Mouse (Mus musculus): ENCODE measurements around the gene Cdk2. TPM values are rescaled to one million over a fixed set of nuclear protein-coding genes. Genes with fewer than 3 reads are reported as not detected.

The Cdk2 gene
- total and polyA plus RNA-seq, 2 experiments from 2014 or later = 16.6 to 21.2 TPM

DNA sequence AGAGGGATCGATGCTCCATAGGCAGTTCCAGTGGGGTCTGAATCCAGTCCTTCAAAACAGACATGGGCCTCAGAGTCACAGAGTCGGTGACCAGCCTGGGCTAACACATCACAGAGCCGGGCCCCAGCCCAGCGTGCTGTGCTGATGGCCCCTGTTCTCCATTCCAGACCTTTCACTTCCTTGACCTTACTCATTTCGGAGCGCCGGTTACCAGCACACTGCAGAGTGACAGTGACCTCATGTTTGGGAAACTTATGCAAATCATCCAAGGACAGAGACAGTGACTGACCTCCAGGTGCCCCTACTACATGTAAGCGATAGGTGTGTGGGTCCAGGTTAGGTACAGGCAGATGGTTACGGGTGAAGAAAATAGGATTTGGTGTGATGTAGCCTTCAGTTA is 33.7 kb downstream of the Cdk2 start:
- no peaks in the 10 kb centered on the region; the same call in 1 of the 2 replicates for H3K4me1 ChIP-seq (ENCODE audit: insufficient read depth, low read length)
- H3K9ac ChIP-seq (replicated peaks; ENCODE audit: low read length) = no peak overlapping the region
- no peak overlapping the region for H3K4me3 ChIP-seq (ENCODE audit: low read length)
- H3K9me3 ChIP-seq (ENCODE audit: low read length) = no peaks in the 10 kb centered on the region
- no peak for ATAC-seq
- H3K4me2 ChIP-seq (ENCODE audit: low read depth, low read length) = no peak overlapping the region
- no peak for DNase-seq (ENCODE audit: low spot score)
- peaks cover 11% of the 10 kb centered on the region; the same call in 1 of the 2 replicates for H3K36me3 ChIP-seq (ENCODE audit: insufficient read depth, low read length)
- TF ChIP-seq CTCF (IDR thresholded peaks at IDR 0.05; ENCODE audit: low read depth) = no peak
- WGBS = 96% methylated on average over 9 of the region's 9 CpGs
- H3K27ac ChIP-seq = no peak overlapping the region
- H3K27me3 ChIP-seq (ENCODE audit: insufficient read depth, low read length) = no peaks in the 10 kb centered on the region

DNA sequence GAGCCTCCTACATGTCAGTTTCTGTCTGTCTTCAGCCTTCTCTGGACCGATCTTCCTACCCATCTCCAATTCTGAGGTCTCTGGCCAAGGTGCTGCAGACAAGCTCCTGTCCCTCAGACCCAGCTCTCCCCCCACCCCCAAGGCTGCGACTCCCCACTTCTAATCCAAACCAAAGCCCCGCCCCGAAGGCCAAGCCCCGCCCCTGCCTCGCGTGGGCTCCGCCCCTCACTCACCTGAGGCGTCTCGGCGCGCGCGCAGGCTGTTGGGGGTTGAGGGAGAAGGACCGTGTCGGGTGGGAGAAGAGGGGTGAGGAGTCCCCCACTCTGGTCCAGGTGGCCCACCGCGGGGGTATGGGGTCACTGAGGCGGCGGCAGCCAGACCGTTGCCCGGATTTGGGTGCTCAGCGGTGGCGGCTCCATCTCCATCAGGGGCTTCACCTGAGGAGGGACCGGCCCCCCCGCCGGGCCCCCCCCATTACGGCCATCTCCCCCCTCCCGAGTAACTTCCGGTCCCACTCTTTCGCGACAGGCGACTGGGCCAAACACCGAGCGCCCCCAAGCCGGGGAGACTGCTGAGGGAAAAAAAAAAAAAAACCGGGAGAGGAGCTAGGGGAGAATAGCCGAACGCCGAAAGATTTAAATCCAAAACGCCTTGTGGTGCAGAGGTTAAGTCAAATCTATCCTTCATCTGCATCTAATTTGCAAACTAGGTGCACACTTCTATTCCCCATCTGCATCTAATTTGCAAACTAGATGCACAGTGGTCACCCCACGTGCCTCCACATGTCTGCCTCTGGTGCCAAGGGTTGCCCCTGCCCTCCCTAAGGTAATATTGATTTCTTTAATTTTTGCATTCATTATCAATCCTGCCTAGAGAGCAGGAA is 35.8 kb downstream of the Cdk2 start:
- Histone ChIP-seq H3K9me3 (ENCODE audit: low read length) (no peaks in the 10 kb centered on the region), H3K27ac (peak overlapping the region; percentile 81), H3K36me3 (ENCODE audit: insufficient read depth, low read length) (peaks cover 11% of the 10 kb centered on the region; the same call in 1 of the 2 replicates), H3K9ac (replicated peaks; ENCODE audit: low read length) (peak overlapping the region; percentile 78), H3K4me3 (ENCODE audit: low read length) (peak overlapping the region; percentile 76), H3K27me3 (ENCODE audit: insufficient read depth, low read length) (no peaks in the 10 kb centered on the region), H3K4me1 (ENCODE audit: insufficient read depth, low read length) (no peaks in the 10 kb centered on the region; the same call in 1 of the 2 replicates), H3K4me2 (ENCODE audit: low read depth, low read length) (peak overlapping the region; percentile 83)
- TF ChIP-seq CTCF (IDR thresholded peaks at IDR 0.05; ENCODE audit: low read depth) = no peak
- DNase-seq (ENCODE audit: low spot score) (peak; percentile 77), ATAC-seq (peak; percentile 80)
- under 1% methylated on average over 40 of the region's 42 CpGs for WGBS

DNA sequence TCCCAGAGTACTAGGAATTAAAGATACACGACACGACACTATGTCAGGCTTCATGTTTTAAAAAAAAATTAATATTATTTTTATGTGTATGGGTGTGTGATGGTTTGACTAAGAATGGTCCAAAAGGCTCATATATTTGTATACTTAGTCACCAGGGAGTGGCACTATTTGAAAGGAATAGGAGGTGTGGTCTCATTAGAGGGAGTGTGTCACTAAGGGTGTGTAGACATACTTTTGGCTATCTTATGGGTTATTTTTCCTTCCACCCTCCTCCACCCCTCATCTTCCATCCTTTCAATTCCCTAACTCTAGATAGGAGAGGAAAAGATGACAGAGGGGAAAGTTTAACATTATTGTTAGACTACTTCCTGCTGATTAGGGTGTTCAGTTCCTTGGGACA is 39.0 kb downstream of the Cdk2 start:
- no peak for TF ChIP-seq CTCF (IDR thresholded peaks at IDR 0.05; ENCODE audit: low read depth)
- 95% methylated on average over 2 of the region's 2 CpGs for WGBS
- no peak overlapping the region for H3K27ac ChIP-seq
- no peaks in the 10 kb centered on the region for H3K4me1 ChIP-seq (ENCODE audit: insufficient read depth, low read length)
- ATAC-seq (no peak), DNase-seq (ENCODE audit: low spot score) (no peak)
- H3K36me3 ChIP-seq (ENCODE audit: insufficient read depth, low read length) = peaks cover under 1% of the 10 kb centered on the region; the same call in 1 of the 2 replicates
- H3K4me2 ChIP-seq (ENCODE audit: low read depth, low read length) = no peak overlapping the region
- H3K9me3 ChIP-seq (ENCODE audit: low read length) = no peaks in the 10 kb centered on the region
- H3K9ac ChIP-seq (replicated peaks; ENCODE audit: low read length) = no peak overlapping the region
- no peak overlapping the region for H3K4me3 ChIP-seq (ENCODE audit: low read length)
- no peaks in the 10 kb centered on the region for H3K27me3 ChIP-seq (ENCODE audit: insufficient read depth, low read length)

DNA sequence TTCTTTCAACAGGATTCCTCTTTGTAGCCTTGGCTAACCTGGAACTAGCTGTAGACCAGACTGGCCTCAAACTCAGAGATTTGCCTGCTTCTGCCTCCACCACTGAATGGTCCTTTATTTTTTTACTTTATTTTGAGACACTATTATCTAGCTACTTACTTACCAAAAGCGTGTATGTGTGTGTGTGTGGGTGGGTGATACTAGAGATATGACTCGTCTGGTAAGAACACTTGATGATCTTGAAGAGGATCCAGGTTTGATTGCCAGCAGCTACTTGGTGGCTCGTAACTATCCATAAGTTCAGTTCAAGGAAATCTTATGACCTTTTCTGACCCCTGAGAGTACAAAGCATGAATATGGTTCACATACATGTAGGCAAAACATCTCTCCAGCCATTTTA is 39.5 kb downstream of the Cdk2 start:
- no peaks in the 10 kb centered on the region for H3K4me1 ChIP-seq (ENCODE audit: insufficient read depth, low read length)
- DNase-seq (ENCODE audit: low spot score) = no peak

DNA sequence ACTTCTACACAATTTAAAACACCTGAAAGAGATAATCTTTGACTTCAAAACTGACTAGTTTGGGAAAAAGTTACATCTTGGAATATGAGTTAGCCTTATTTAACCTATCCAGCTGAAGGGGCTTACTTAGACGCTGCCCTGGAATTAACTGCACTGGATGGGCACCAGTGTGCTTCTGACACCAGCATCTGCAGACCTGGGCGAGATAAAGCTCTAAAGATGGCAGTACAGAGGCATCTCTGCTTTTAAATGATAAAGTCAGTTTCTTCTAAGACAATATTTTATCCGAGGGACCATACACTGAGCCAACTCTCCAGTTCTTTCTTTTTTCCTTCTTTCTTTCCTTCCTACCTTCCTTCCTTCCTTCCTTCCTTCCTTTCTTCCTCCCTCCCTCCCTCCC is 40.0 kb downstream of the Cdk2 start:
- Histone ChIP-seq H3K9ac (replicated peaks; ENCODE audit: low read length) (no peak overlapping the region), H3K27me3 (ENCODE audit: insufficient read depth, low read length) (no peaks in the 10 kb centered on the region), H3K27ac (no peak overlapping the region), H3K4me2 (ENCODE audit: low read depth, low read length) (no peak overlapping the region), H3K36me3 (ENCODE audit: insufficient read depth, low read length) (no peaks in the 10 kb centered on the region), H3K4me1 (ENCODE audit: insufficient read depth, low read length) (no peaks in the 10 kb centered on the region), H3K9me3 (ENCODE audit: low read length) (no peaks in the 10 kb centered on the region), H3K4me3 (ENCODE audit: low read length) (no peak overlapping the region)
- TF ChIP-seq CTCF (IDR thresholded peaks at IDR 0.05; ENCODE audit: low read depth) = no peak
- ATAC-seq (no peak), DNase-seq (ENCODE audit: low spot score) (no peak)
- 76% methylated on average over 3 of the region's 3 CpGs for WGBS

More for the DNA sequence above, 39.5 kb downstream of the Cdk2 start:
- no peak overlapping the region for H3K4me2 ChIP-seq (ENCODE audit: low read depth, low read length)
- no peaks in the 10 kb centered on the region for H3K27me3 ChIP-seq (ENCODE audit: insufficient read depth, low read length)
- no peak overlapping the region for H3K4me3 ChIP-seq (ENCODE audit: low read length)
- H3K27ac ChIP-seq = no peak overlapping the region
- no peak for ATAC-seq
- no peaks in the 10 kb centered on the region for H3K36me3 ChIP-seq (ENCODE audit: insufficient read depth, low read length)
- H3K9me3 ChIP-seq (ENCODE audit: low read length) = no peaks in the 10 kb centered on the region
- TF ChIP-seq CTCF (IDR thresholded peaks at IDR 0.05; ENCODE audit: low read depth) = no peak
- H3K9ac ChIP-seq (replicated peaks; ENCODE audit: low read length) = no peak overlapping the region
- WGBS = 87% methylated on average over 3 of the region's 3 CpGs

DNA sequence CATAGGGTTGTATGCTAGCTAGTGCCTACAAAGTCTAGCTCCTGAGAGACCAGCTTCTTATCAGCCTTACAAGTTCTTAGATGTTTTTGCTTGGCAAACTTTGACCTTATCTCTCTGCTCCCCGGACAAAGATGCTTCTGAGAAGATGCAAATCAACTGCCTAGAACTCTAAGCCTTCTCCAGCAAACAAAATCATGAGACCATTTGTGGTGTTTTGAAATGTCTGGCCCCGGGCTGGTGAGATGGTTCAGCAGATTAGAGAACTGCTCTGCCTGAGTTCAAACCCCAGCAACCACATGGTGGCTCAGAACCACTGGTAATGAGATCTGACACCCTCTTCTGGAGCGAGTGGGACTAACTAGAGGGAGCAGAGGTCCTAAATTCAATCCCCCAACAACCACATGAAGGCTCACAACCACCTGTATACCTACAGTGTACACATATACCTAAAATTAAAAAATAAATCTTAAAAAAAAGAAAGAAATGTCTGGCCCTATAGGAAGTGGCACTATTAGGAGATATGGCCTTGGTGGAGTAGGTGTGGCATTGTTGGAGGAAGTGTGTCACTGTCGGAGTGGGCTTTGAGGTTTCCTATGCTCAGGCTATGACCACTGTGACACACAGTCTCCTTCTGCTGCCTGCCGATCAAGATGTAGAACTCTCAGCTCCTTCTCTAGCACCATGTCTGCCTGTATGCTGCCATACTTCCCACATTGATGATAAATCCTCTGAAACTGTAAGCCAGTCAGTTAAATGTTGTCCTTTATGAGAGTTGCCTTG is 41.2 kb downstream of the Cdk2 start:
- no peaks in the 10 kb centered on the region for H3K36me3 ChIP-seq (ENCODE audit: insufficient read depth, low read length)
- H3K9me3 ChIP-seq (ENCODE audit: low read length) = no peaks in the 10 kb centered on the region
- WGBS = 63% methylated on average over 5 of the region's 5 CpGs
- H3K27ac ChIP-seq = no peak overlapping the region
- no peak overlapping the region for H3K4me2 ChIP-seq (ENCODE audit: low read depth, low read length)
- DNase-seq (ENCODE audit: low spot score) (no peak), ATAC-seq (no peak)
- H3K4me1 ChIP-seq (ENCODE audit: insufficient read depth, low read length) = no peaks in the 10 kb centered on the region
- no peaks in the 10 kb centered on the region for H3K27me3 ChIP-seq (ENCODE audit: insufficient read depth, low read length)
- H3K9ac ChIP-seq (replicated peaks; ENCODE audit: low read length) = no peak overlapping the region
- H3K4me3 ChIP-seq (ENCODE audit: low read length) = no peak overlapping the region
- TF ChIP-seq CTCF (IDR thresholded peaks at IDR 0.05; ENCODE audit: low read depth) = no peak
